Mouse (Mus musculus): ENCODE measurements at regions not wholly inside any gene's neighbourhood (a gene's known extent, or its start where the extent isn't known, plus 50 kb on each side); places are given as distances from the start of the nearest gene placed in this dataset.
A peak's percentile ranks its signal among the peaks of the same experiment; 100 is the strongest.

GRCm38 (mm10) chr19:13980988-13981630 lies 67.8 kb downstream of the Olfr1505 start:
- TF ChIP-seq CTCF (IDR thresholded peaks at IDR 0.05; ENCODE audit: low read depth), result peak; percentile 40; the same call in 1 of the 2 replicates
- no peak for TF ChIP-seq EP300 (IDR thresholded peaks at IDR 0.05; ENCODE audit: low read depth)

Data from liver, embryonic 14.5 days (tissue).